Mouse (Mus musculus) limb, embryonic 13.5 days (tissue): ENCODE data around the gene Taok3. TPM values are rescaled to one million over a fixed set of nuclear protein-coding genes. Genes with fewer than 3 reads are reported as not detected.

Experiments used
- ATAC-seq: fragments of 200-750 bp; cut with Nextera tagmentation; 2 replicates; pipeline ENCODE4 v1.8.0; 2017; ENCODE audit warnings: low read depth, moderate number of reproducible peaks, moderate TSS enrichment; ENCODE audit not compliant: low FRiP score
- H3K27ac ChIP-seq: fragments of 300-500 bp; sonication (generic); 2 replicates; pipeline ENCODE4 v1.5.1; 2015; ENCODE audit warnings: inconsistent platforms, mild to moderate bottlenecking, moderate library complexity
- H3K27me3 ChIP-seq: fragments of 300-500 bp; sonication (generic); 2 replicates; pipeline ENCODE4 v1.6.1; 2015; ENCODE audit warnings: mild to moderate bottlenecking, inconsistent platforms
- H3K36me3 ChIP-seq: fragments of 300-500 bp; sonication (generic); 2 replicates; pipeline ENCODE4 v1.6.1; 2015; ENCODE audit warnings: inconsistent platforms, mild to moderate bottlenecking, moderate library complexity
- H3K4me1 ChIP-seq: fragments of 300-500 bp; sonication (generic); 2 replicates; pipeline ENCODE4 v1.6.1; 2015; ENCODE audit warnings: inconsistent platforms
- H3K4me2 ChIP-seq: fragments of 300-500 bp; sonication (generic); replicated peaks from 2 replicates; pipeline ENCODE4 v1.6.1; 2015; ENCODE audit warnings: inconsistent platforms, mild to moderate bottlenecking, moderate library complexity
- H3K4me3 ChIP-seq: fragments of 300-500 bp; sonication (generic); 2 replicates; pipeline ENCODE4 v1.5.1; 2015; ENCODE audit warnings: moderate library complexity, mild to moderate bottlenecking, inconsistent platforms
- H3K9ac ChIP-seq: fragments of 300-500 bp; sonication (generic); 2 replicates; pipeline ENCODE4 v1.6.1; 2015; ENCODE audit warnings: mild to moderate bottlenecking, inconsistent platforms
- H3K9me3 ChIP-seq: fragments of 300-500 bp; sonication (generic); 2 replicates; pipeline ENCODE4 v1.6.1; 2016; ENCODE audit warnings: inconsistent platforms
- WGBS: fragments of 180-500 bp; shearing (Covaris S2); methylation state at CpG from one replicate; pipeline ENCODE4 v1.1.7; 2015; 5-methylcytosine and 5-hydroxymethylcytosine counted together
- polyA plus RNA-seq: library from polyadenylated mRNA; unstranded; fragments of >200 nt; fragmentation: Nextera tagmentation; extraction: Ambion mirVana; gene quantifications from 2 replicates; pipeline ENCODE4 v1.2.1, GENCODE M21; 2015

Taok3 gene
- polyA plus RNA-seq, 1 experiment from 2014 or later, result 11.9 TPM

- H3K4me3 ChIP-seq, result no peak overlapping the region
- H3K36me3 ChIP-seq, result no peaks in the 10 kb centered on the region
- ATAC-seq, result no peak
- no peaks in the 10 kb centered on the region for H3K4me1 ChIP-seq
- WGBS, result 85% methylated on average over 5 of the region's 5 CpGs
- H3K4me2 ChIP-seq, result no peak overlapping the region
- no peak overlapping the region for H3K27ac ChIP-seq
- no peaks in the 10 kb centered on the region for H3K27me3 ChIP-seq
- H3K9ac ChIP-seq, result no peak overlapping the region
- H3K9me3 ChIP-seq, result peaks cover 6% of the 10 kb centered on the region; the same call in 1 of the 2 replicates
These were observed 30.1 kb downstream of the Taok3 start for GRCm38 (mm10) chr5:117150068-117150467.

DNA sequence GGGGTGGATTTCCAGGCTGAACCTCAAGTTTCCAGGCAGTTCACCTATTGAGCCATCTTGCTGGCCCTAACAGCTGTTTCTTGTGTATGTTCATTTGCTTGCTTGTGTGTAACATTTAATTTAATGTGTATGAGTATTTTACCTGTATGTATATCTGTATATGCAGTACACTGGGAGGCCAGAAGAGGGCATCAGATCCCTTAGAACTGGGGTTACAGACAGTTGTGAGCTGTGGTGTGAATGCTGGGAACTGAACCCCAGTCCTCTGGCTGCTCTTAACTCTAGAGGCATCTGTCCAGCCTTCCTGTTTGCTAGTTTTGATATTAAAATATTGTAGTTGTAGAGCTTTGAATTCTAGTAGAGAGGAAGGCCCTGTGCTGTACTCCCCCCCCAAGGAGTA lies 33.0 kb downstream of the Taok3 start:
- Histone ChIP-seq H3K4me2 (no peak overlapping the region), H3K9me3 (no peaks in the 10 kb centered on the region), H3K4me1 (no peaks in the 10 kb centered on the region), H3K36me3 (no peaks in the 10 kb centered on the region), H3K27ac (no peak overlapping the region), H3K9ac (no peak overlapping the region), H3K4me3 (no peak overlapping the region), H3K27me3 (no peaks in the 10 kb centered on the region)
- ATAC-seq, result no peak

GRCm38 (mm10) chr5:117153527-117154091 lies 33.7 kb downstream of the Taok3 start:
- Histone ChIP-seq H3K27me3 (no peaks in the 10 kb centered on the region), H3K4me2 (no peak overlapping the region), H3K9ac (no peak overlapping the region), H3K4me1 (no peaks in the 10 kb centered on the region), H3K27ac (peak overlapping the region; percentile 10; the same call in 1 of the 2 replicates), H3K9me3 (no peaks in the 10 kb centered on the region), H3K4me3 (no peak overlapping the region), H3K36me3 (no peaks in the 10 kb centered on the region)
- WGBS, result 57% methylated on average over 15 of the region's 15 CpGs
- ATAC-seq, result no peak

DNA sequence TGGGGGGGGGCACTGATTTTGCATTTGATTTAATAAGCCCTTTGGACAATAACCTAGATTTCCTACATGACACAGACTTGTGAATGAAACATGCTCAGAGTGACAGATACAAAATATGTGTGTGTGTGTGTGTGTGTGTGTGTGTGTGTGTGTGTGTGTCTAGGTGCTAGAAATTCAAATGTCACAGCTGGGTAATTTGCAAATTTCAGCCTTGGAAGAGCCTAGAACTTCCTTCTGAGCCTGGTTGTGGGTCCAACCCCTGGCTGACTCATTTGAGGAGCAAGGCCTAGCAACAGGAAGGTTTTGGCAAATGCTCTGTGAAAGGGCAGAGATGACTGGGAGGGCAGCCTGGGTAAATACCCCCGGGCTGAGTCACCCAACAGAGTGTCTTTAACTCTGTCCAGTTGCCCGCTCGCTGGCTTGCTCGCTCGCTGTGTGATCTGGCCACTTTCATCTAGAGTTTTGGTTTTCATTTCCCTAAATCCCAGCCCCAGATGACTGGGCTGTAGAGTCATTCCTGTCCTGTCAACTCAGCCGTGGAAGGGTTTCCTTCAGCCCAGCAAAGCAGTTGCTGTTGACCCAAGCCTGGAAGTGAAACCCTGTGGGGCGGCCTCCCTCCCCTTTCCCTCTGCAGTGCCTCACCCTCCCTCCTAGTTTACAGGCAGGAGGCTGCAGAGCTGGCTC lies 38.5 kb downstream of the Taok3 start:
- no peak overlapping the region for H3K4me3 ChIP-seq
- H3K4me2 ChIP-seq, result no peak overlapping the region
- no peak overlapping the region for H3K27ac ChIP-seq
- H3K4me1 ChIP-seq, result peaks cover 5% of the 10 kb centered on the region
- 74% methylated on average over 7 of the region's 7 CpGs for WGBS
- H3K27me3 ChIP-seq, result no peaks in the 10 kb centered on the region
- ATAC-seq, result no peak
- H3K9ac ChIP-seq, result no peak overlapping the region
- no peaks in the 10 kb centered on the region for H3K36me3 ChIP-seq
- no peaks in the 10 kb centered on the region for H3K9me3 ChIP-seq

DNA sequence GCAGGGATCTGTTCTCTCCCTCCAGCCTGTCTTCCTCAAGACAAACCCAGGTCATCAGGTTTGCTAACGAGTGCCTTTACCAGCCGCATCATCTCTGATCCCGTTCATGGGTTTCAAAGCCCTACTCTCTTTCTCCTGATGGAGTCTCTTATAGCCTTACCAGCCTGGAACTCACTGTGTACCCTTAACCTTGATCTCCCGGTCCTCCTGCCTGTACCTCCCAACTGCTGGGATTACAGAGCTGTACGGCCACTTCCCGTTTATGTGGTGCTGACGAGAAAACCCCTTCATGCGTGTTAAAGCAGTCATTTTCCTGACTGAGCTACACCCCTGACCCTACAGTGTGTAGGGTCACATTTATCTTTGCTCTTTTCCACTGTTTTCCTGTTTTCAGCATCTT lies 39.4 kb downstream of the Taok3 start:
- no peak for ATAC-seq
- Histone ChIP-seq H3K4me3 (no peak overlapping the region), H3K9ac (no peak overlapping the region), H3K27me3 (no peaks in the 10 kb centered on the region), H3K36me3 (no peaks in the 10 kb centered on the region), H3K4me1 (peaks cover 5% of the 10 kb centered on the region), H3K9me3 (no peaks in the 10 kb centered on the region), H3K4me2 (no peak overlapping the region), H3K27ac (no peak overlapping the region)
- WGBS, result 47% methylated on average over 8 of the region's 8 CpGs

DNA sequence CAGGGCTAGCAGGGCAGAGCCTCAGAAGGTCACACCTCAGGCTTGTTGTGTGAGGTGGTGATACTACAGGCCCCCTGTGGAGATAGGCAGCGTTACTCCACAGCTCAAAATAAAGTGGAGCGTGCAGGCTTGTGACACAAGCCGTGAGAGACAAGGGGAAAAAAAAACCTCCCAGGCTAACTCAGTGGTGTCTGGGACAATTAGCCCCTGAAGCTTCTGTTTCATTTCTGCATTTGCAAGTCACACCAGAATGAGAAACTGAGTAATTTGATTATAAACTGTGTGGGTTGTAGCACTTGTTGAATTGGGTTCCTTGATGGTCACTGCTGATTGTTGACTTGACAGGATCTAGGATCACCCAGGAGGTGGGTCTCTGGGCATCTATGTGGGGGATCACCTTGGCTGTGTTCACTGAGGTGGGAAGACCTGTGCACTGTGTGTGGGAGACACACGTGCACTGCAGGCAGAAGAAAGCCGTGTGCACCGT lies 39.9 kb downstream of the Taok3 start:
- no peaks in the 10 kb centered on the region for H3K27me3 ChIP-seq
- no peak overlapping the region; the same call in 1 of the 2 replicates for H3K9ac ChIP-seq
- H3K27ac ChIP-seq, result no peak overlapping the region
- no peak for ATAC-seq
- peaks cover 5% of the 10 kb centered on the region for H3K4me1 ChIP-seq
- H3K9me3 ChIP-seq, result no peaks in the 10 kb centered on the region
- H3K36me3 ChIP-seq, result no peaks in the 10 kb centered on the region
- H3K4me2 ChIP-seq, result no peak overlapping the region
- H3K4me3 ChIP-seq, result no peak overlapping the region
- WGBS, result 44% methylated on average over 6 of the region's 6 CpGs

DNA sequence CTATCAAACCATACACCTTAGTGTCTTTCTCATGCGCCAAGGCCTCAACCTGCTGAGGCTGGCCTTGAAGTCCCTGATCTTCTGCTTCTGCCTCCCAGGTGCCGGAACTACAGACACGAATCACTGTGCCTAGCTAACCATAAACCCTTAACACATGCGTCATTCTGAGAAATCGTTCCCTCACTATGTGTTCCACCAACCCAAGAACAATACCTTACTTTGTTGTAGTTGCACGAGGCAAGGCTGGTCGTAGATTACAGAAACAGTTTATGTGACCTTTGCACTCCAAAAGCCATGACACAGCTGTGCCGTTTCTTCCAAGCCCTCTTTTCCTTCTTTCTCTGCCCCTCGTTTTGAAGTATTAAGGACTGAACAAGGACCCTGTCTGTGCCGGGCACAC lies 40.6 kb downstream of the Taok3 start:
- Histone ChIP-seq H3K4me3 (no peak overlapping the region), H3K27ac (no peak overlapping the region), H3K9ac (no peak overlapping the region), H3K27me3 (no peaks in the 10 kb centered on the region), H3K4me2 (no peak overlapping the region), H3K36me3 (no peaks in the 10 kb centered on the region), H3K4me1 (peaks cover 5% of the 10 kb centered on the region), H3K9me3 (no peaks in the 10 kb centered on the region)
- no peak for ATAC-seq
- WGBS, result 45% methylated on average over 10 of the region's 10 CpGs

GRCm38 (mm10) chr5:117163790-117164189 lies 43.9 kb downstream of the Taok3 start:
- Histone ChIP-seq H3K9ac (no peak overlapping the region), H3K36me3 (no peaks in the 10 kb centered on the region), H3K27ac (no peak overlapping the region), H3K4me1 (peaks cover 5% of the 10 kb centered on the region), H3K9me3 (no peaks in the 10 kb centered on the region), H3K27me3 (no peaks in the 10 kb centered on the region), H3K4me3 (no peak overlapping the region), H3K4me2 (no peak overlapping the region)
- no peak for ATAC-seq
- WGBS, result 93% methylated on average over 13 of the region's 13 CpGs

DNA sequence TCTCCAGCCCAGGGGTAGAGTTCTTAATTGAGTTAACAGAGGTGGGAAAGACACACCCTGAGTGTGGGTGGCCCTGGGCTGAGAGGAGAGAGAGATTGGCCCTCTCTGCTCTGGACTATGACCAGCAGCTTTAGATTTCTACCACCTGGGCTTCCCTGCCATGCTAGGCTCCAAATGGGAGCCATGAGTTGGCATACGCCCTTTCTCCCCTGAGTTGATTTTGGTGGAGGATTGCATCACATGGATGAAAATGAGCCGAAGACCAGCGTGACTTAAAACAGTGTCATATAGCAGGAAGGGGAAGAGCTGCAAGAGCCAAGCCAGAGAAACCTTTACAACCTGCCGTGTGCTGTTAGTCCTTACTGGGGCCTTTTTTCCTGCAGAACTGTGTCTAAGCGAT lies 44.6 kb downstream of the Taok3 start:
- Histone ChIP-seq H3K4me3 (no peak overlapping the region), H3K9me3 (no peaks in the 10 kb centered on the region), H3K4me1 (peaks cover 5% of the 10 kb centered on the region), H3K4me2 (no peak overlapping the region), H3K36me3 (no peaks in the 10 kb centered on the region), H3K27ac (no peak overlapping the region), H3K27me3 (no peaks in the 10 kb centered on the region), H3K9ac (no peak overlapping the region)
- ATAC-seq, result no peak
- 77% methylated on average over 5 of the region's 5 CpGs for WGBS

GRCm38 (mm10) chr5:117164923-117165322 lies 45.0 kb downstream of the Taok3 start:
- H3K27me3 ChIP-seq, result no peaks in the 10 kb centered on the region
- 81% methylated on average over 2 of the region's 2 CpGs for WGBS
- H3K4me3 ChIP-seq, result no peak overlapping the region
- H3K9me3 ChIP-seq, result no peaks in the 10 kb centered on the region
- H3K36me3 ChIP-seq, result no peaks in the 10 kb centered on the region
- no peak overlapping the region for H3K27ac ChIP-seq
- peaks cover 5% of the 10 kb centered on the region for H3K4me1 ChIP-seq
- H3K4me2 ChIP-seq, result no peak overlapping the region
- no peak overlapping the region for H3K9ac ChIP-seq
- ATAC-seq, result no peak

DNA sequence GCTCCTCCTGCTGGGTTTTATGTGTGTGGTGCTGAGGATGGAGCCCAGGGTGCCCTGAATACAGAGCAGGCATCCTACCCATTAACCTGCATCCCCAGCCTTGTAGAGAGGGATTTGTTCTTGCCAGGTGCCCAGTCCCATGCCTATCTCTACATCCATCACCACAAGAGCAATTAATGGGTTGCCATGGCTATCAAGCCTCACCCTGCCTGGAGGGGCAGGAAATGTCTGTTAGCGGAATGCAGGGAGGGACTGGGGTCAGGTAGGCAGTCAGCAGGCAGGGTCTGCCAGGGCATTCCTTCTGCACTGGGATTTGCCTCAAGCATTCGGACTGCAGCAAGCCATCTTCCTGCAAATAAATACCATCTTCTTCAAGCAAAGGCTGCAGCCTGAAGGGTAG lies 46.0 kb downstream of the Taok3 start:
- 49% methylated on average over 2 of the region's 2 CpGs for WGBS
- H3K9ac ChIP-seq, result no peak overlapping the region
- H3K4me2 ChIP-seq, result no peak overlapping the region
- no peaks in the 10 kb centered on the region for H3K4me1 ChIP-seq
- no peak overlapping the region for H3K27ac ChIP-seq
- ATAC-seq, result no peak
- H3K36me3 ChIP-seq, result no peaks in the 10 kb centered on the region
- H3K9me3 ChIP-seq, result no peaks in the 10 kb centered on the region
- no peaks in the 10 kb centered on the region for H3K27me3 ChIP-seq
- H3K4me3 ChIP-seq, result no peak overlapping the region

DNA sequence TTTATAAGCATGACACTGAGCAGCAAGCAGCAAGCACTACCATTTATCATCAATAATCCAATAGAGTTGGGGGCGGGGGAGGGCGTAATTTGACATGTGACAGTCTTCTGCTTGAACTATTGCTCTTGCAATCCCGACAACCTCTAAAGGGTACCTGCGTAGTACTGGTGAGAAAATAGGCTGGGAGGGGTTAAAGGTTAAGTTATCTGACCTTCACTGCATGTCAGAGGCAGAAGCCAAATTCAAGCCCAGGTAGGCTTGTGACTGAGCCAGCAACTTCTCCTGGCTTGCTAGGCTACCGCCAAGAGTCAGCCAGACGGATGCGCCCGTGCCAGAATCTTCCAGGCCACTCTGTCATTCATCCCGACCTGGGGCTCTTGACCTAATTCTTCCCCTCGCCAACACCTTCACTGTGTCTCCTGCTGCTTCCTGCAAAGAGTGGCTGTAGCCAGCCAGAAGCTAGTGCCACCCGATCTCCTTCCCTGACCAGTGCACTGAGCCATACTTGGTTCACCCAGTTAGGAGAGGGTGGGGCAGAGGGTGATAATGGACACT lies 47.0 kb downstream of the Taok3 start:
- no peak for ATAC-seq
- Histone ChIP-seq H3K4me2 (no peak overlapping the region), H3K4me1 (no peaks in the 10 kb centered on the region), H3K9me3 (no peaks in the 10 kb centered on the region), H3K27ac (no peak overlapping the region), H3K27me3 (no peaks in the 10 kb centered on the region), H3K4me3 (no peak overlapping the region), H3K36me3 (no peaks in the 10 kb centered on the region), H3K9ac (no peak overlapping the region)
- WGBS, result 82% methylated on average over 11 of the region's 11 CpGs
